Mouse (Mus musculus) ES-E14 (cell line): ENCODE measurements around the gene Csf2rb.
"Not testable (repeated sequence)": the region's sequence is repeated elsewhere in the genome, so short reads cannot be mapped to it uniquely, and the experiment has no call there.

Experiments
- CHD2 ChIP-seq: IDR thresholded peaks from 2 replicates; pipeline ENCODE4 v1.6.1; 2014; ENCODE audit warnings: mild to moderate bottlenecking, low read depth, low read length, inconsistent platforms
- HCFC1 ChIP-seq: IDR thresholded peaks from 2 replicates; pipeline ENCODE4 v1.6.1; 2012; ENCODE audit warnings: low read length, inconsistent platforms, borderline replicate concordance; ENCODE audit not compliant: insufficient read depth
- ZC3H11A ChIP-seq: IDR thresholded peaks from 2 replicates; pipeline ENCODE4 v1.6.1; 2012; ENCODE audit warnings: low read depth, mild to moderate bottlenecking, inconsistent platforms, low read length, borderline replicate concordance

GRCm38 (mm10) chr15:78313659-78314058, 11.9 kb upstream of the Csf2rb start:
- TF ChIP-seq ZC3H11A, HCFC1, CHD2: not testable (repeated sequence)
